Mouse (Mus musculus) liver, embryonic 12.5 days (tissue): Measurements from ENCODE around the gene Olfr998. TPM values are rescaled to one million over a fixed set of nuclear protein-coding genes. Genes with fewer than 3 reads are reported as not detected.
"Not testable (repeated sequence)": the region's sequence is repeated elsewhere in the genome, so short reads cannot be mapped to it uniquely, and the experiment has no call there.

ENCODE experiments used
- ATAC-seq: fragments of 200-750 bp; cut with Nextera tagmentation; 2 replicates; pipeline ENCODE4 v1.8.0; 2017; ENCODE audit warnings: moderate number of reproducible peaks, mild to moderate bottlenecking, moderate library complexity
- H3K27ac ChIP-seq: fragments of 300-500 bp; sonication (generic); 2 replicates; pipeline ENCODE4 v1.5.1; 2016; ENCODE audit warnings: mild to moderate bottlenecking
- H3K27me3 ChIP-seq: fragments of 300-500 bp; sonication (generic); replicated peaks from 2 replicates; pipeline ENCODE4 v1.6.1; 2016; ENCODE audit warnings: mild to moderate bottlenecking, moderate library complexity
- H3K36me3 ChIP-seq: fragments of 300-500 bp; sonication (generic); 2 replicates; pipeline ENCODE4 v1.6.1; 2016; ENCODE audit warnings: mild to moderate bottlenecking, moderate library complexity
- H3K4me1 ChIP-seq: fragments of 300-500 bp; sonication (generic); 2 replicates; pipeline ENCODE4 v1.6.1; 2016
- H3K4me2 ChIP-seq: fragments of 300-500 bp; sonication (generic); 2 replicates; pipeline ENCODE4 v1.6.1; 2016; ENCODE audit warnings: mild to moderate bottlenecking, moderate library complexity
- H3K4me3 ChIP-seq: fragments of 300-500 bp; sonication (generic); 2 replicates; pipeline ENCODE4 v1.5.1; 2016; ENCODE audit warnings: mild to moderate bottlenecking, moderate library complexity
- H3K9ac ChIP-seq: fragments of 300-500 bp; sonication (generic); 2 replicates; pipeline ENCODE4 v1.6.1; 2016; ENCODE audit warnings: mild to moderate bottlenecking, moderate library complexity
- H3K9me3 ChIP-seq: fragments of 300-500 bp; sonication (generic); replicated peaks from 2 replicates; pipeline ENCODE4 v1.6.1; 2016; ENCODE audit warnings: mild to moderate bottlenecking, moderate library complexity
- WGBS: fragments of 180-500 bp; shearing (Covaris S2); methylation state at CpG from one replicate; pipeline ENCODE4 v1.1.7; 2016; ENCODE audit not compliant: insufficient replicate concordance; 5-methylcytosine and 5-hydroxymethylcytosine counted together
- polyA plus RNA-seq: library from polyadenylated mRNA; unstranded; fragments of >200 nt; fragmentation: Nextera tagmentation; extraction: Ambion mirVana; gene quantifications from 2 replicates; pipeline ENCODE4 v1.2.1, GENCODE M21; 2016

Olfr998 gene
- not detected in 2 replicates for polyA plus RNA-seq

GRCm38 (mm10) chr2:85588648-85589047, at the start of gene Olfr998:
Gene Olfr998 (plus strand): TSS chr2:85588948.
- H3K4me3 ChIP-seq, H3K4me1 ChIP-seq, ATAC-seq, H3K27ac ChIP-seq, H3K4me2 ChIP-seq, H3K9me3 ChIP-seq, H3K9ac ChIP-seq, H3K27me3 ChIP-seq, H3K36me3 ChIP-seq: not testable (repeated sequence)
- WGBS: 68% methylated on average over 2 of the region's 2 CpGs

GRCm38 (mm10) chr2:85554806-85555205, 33.9 kb upstream of the Olfr998 start:
- 44% methylated on average over 1 of the region's 1 CpGs for WGBS
- no peak for ATAC-seq
- no peak overlapping the region for H3K9ac ChIP-seq

GRCm38 (mm10) chr2:85560226-85560625, 28.5 kb upstream of the Olfr998 start:
- Histone ChIP-seq H3K4me2 (no peak overlapping the region), H3K36me3 (no peaks in the 10 kb centered on the region)

More at GRCm38 (mm10) chr2:85554806-85555205, 33.9 kb upstream of the Olfr998 start:
- Histone ChIP-seq H3K4me1 (no peaks in the 10 kb centered on the region), H3K4me2 (no peak overlapping the region), H3K36me3 (no peaks in the 10 kb centered on the region), H3K27me3 (no peaks in the 10 kb centered on the region), H3K9me3 (no peaks in the 10 kb centered on the region), H3K4me3 (no peak overlapping the region), H3K27ac (no peak overlapping the region)

GRCm38 (mm10) chr2:85561187-85561586, 27.6 kb upstream of the Olfr998 start:
- Histone ChIP-seq H3K27me3 (no peaks in the 10 kb centered on the region), H3K4me1 (no peaks in the 10 kb centered on the region), H3K9ac (no peak overlapping the region), H3K4me3 (no peak overlapping the region), H3K9me3 (no peaks in the 10 kb centered on the region), H3K4me2 (no peak overlapping the region), H3K27ac (no peak overlapping the region), H3K36me3 (no peaks in the 10 kb centered on the region)
- 23% methylated on average over 4 of the region's 4 CpGs for WGBS
- no peak for ATAC-seq

More at GRCm38 (mm10) chr2:85560226-85560625, 28.5 kb upstream of the Olfr998 start:
- H3K4me1 ChIP-seq: no peaks in the 10 kb centered on the region
- no peaks in the 10 kb centered on the region for H3K27me3 ChIP-seq
- no peak overlapping the region for H3K9ac ChIP-seq
- WGBS: 39% methylated on average over 4 of the region's 4 CpGs
- H3K9me3 ChIP-seq: no peaks in the 10 kb centered on the region
- no peak for ATAC-seq
- no peak overlapping the region for H3K4me3 ChIP-seq
- no peak overlapping the region for H3K27ac ChIP-seq

- ATAC-seq: no peak
- Histone ChIP-seq H3K4me3 (no peak within 1 kb of the TSS), H3K9ac (no peak within 1 kb of the TSS), H3K27ac (no peak within 1 kb of the TSS), H3K36me3 (no peaks in the 10 kb centered on the region), H3K4me2 (no peak within 1 kb of the TSS), H3K4me1 (no peaks in the 10 kb centered on the region), H3K9me3 (no peaks in the 10 kb centered on the region), H3K27me3 (no peaks in the 10 kb centered on the region)
Observed at GRCm38 (mm10) chr2:85578915-85579314, 9.8 kb upstream of the Olfr998 start, which contains the start of gene Olfr996. Gene Olfr996 (plus strand): TSS chr2:85579215.

GRCm38 (mm10) chr2:85611803-85612202, 23.1 kb downstream of the Olfr998 start, which contains the start of gene Olfr1000:
Gene Olfr1000 (minus strand): TSS chr2:85611903.
- Histone ChIP-seq H3K4me1 (no peaks in the 10 kb centered on the region), H3K27ac (no peak within 1 kb of the TSS), H3K36me3 (no peaks in the 10 kb centered on the region), H3K4me3 (no peak within 1 kb of the TSS), H3K4me2 (no peak within 1 kb of the TSS), H3K9ac (no peak within 1 kb of the TSS), H3K27me3 (no peaks in the 10 kb centered on the region), H3K9me3 (no peaks in the 10 kb centered on the region)
- WGBS: 41% methylated on average over 1 of the region's 1 CpGs
- no peak for ATAC-seq

Other genes with a start within 250 kb of the Olfr998 start
- gene Olfr987, start 249.6 kb upstream of the Olfr998 start, polyA plus RNA-seq: not detected in 2 replicates
- not detected in 2 replicates for gene Olfr988, start 225.7 kb upstream of the Olfr998 start, polyA plus RNA-seq
- gene Olfr992, start 179.5 kb upstream of the Olfr998 start, polyA plus RNA-seq: not detected in 2 replicates
- gene Olfr993, start 174.1 kb upstream of the Olfr998 start, polyA plus RNA-seq: not detected in 2 replicates
- not detected in 2 replicates for gene Olfr994, start 152.5 kb upstream of the Olfr998 start, polyA plus RNA-seq
- gene Olfr995, start 145.3 kb upstream of the Olfr998 start, polyA plus RNA-seq: not detected in 2 replicates
- not detected in 2 replicates for gene 4833423E24Rik, start 69.9 kb upstream of the Olfr998 start, polyA plus RNA-seq
- gene Olfr996, start 9.7 kb upstream of the Olfr998 start, polyA plus RNA-seq: not detected in 2 replicates
- not detected in 2 replicates for gene Olfr1000, start 23.0 kb downstream of the Olfr998 start, polyA plus RNA-seq
- not detected in 2 replicates for gene Olfr1002, start 61.8 kb downstream of the Olfr998 start, polyA plus RNA-seq
- gene Olfr154, start 75.5 kb downstream of the Olfr998 start, polyA plus RNA-seq: not detected in 2 replicates
- gene Olfr1006, start 89.8 kb downstream of the Olfr998 start, polyA plus RNA-seq: not detected in 2 replicates
- gene Olfr1008, start 100.5 kb downstream of the Olfr998 start, polyA plus RNA-seq: not detected in 2 replicates
- gene Olfr1009, start 126.5 kb downstream of the Olfr998 start, polyA plus RNA-seq: not detected in 2 replicates
- not detected in 2 replicates for gene Olfr1012, start 173.8 kb downstream of the Olfr998 start, polyA plus RNA-seq
- gene Olfr1013, start 178.2 kb downstream of the Olfr998 start, polyA plus RNA-seq: not detected in 2 replicates
- gene Olfr1014, start 183.8 kb downstream of the Olfr998 start, polyA plus RNA-seq: not detected in 2 replicates
- gene Olfr1015, start 193.1 kb downstream of the Olfr998 start, polyA plus RNA-seq: not detected in 2 replicates
- not detected in 2 replicates for gene Olfr1016, start 213.6 kb downstream of the Olfr998 start, polyA plus RNA-seq
- gene Olfr1018, start 229.5 kb downstream of the Olfr998 start, polyA plus RNA-seq: not detected in 2 replicates